ENCODE assay signal across 10 mouse cellular contexts in genomic region chr10:80954843-80955242, GRCm38 (mm10). TPM values are rescaled to one million over a fixed set of nuclear protein-coding genes. Genes with fewer than 3 reads are reported as not detected.
DNase-seq lines count a peak whose midpoint lies in the region; ATAC-seq lines count a peak whose summit lies in the region.
"Had no signal": no experiment of that assay in that cellular context is flagged by ENCODE, and none has a peak within 500 bp of the region (broad histone marks: within the 10 kb centered on the region; RNA-seq: fewer than 3 reads in every experiment).

No protein-coding gene starts in this region.

- H3K9me3 ChIP-seq in hindbrain, embryonic 13.5 days, result no peaks in the 10 kb centered on the region
- H3K9me3 ChIP-seq in hindbrain, embryonic 14.5 days (ENCODE audit: control insufficient read depth, low read length), result no peaks in the 10 kb centered on the region
- no peaks in the 10 kb centered on the region for H3K9me3 ChIP-seq in intestine, embryonic 15.5 days
- H3K9me3 ChIP-seq: forebrain, embryonic 12.5 days; G1E; megakaryocyte, embryonic 14.5 days had no signal

- ATAC-seq in hindbrain, embryonic 13.5 days (ENCODE audit: low FRiP score), result no peak
- ATAC-seq in hindbrain, embryonic 14.5 days (ENCODE audit: low FRiP score), result no peak
- peak; percentile 44 for ATAC-seq in intestine, embryonic 15.5 days

- WGBS in hindbrain, embryonic 13.5 days, result 62% methylated on average over 6 of the region's 6 CpGs
- WGBS in hindbrain, embryonic 14.5 days, result 66% methylated on average over 6 of the region's 6 CpGs
- WGBS in intestine, embryonic 15.5 days, result 39% methylated on average over 6 of the region's 6 CpGs

- no peak overlapping the region for H3K4me3 ChIP-seq in hindbrain, embryonic 13.5 days
- H3K4me3 ChIP-seq in hindbrain, embryonic 14.5 days (replicated peaks; ENCODE audit: low read length), result no peak overlapping the region
- H3K4me3 ChIP-seq in intestine, embryonic 15.5 days (replicated peaks), result no peak overlapping the region
- H3K4me3 ChIP-seq: forebrain, embryonic 12.5 days had no signal

- no peak overlapping the region for H3K9ac ChIP-seq in hindbrain, embryonic 13.5 days
- H3K9ac ChIP-seq in hindbrain, embryonic 14.5 days, result no peak overlapping the region
- no peak overlapping the region for H3K9ac ChIP-seq in intestine, embryonic 15.5 days
- H3K9ac ChIP-seq: forebrain, embryonic 12.5 days had no signal

- H3K4me2 ChIP-seq in hindbrain, embryonic 13.5 days, result no peak overlapping the region
- no peak overlapping the region for H3K4me2 ChIP-seq in hindbrain, embryonic 14.5 days (replicated peaks)
- no peak overlapping the region for H3K4me2 ChIP-seq in intestine, embryonic 15.5 days (replicated peaks)
- H3K4me2 ChIP-seq: forebrain, embryonic 12.5 days had no signal

- H3K27ac ChIP-seq in hindbrain, embryonic 13.5 days, result 0 out of 2 replicates have a peak overlapping the region, but pooled peaks have one; percentile 30
- H3K27ac ChIP-seq in hindbrain, embryonic 14.5 days, result no peak overlapping the region
- H3K27ac ChIP-seq in intestine, embryonic 15.5 days, result peak overlapping the region; percentile 40
- H3K27ac ChIP-seq: forebrain, embryonic 12.5 days had no signal

- peaks cover 9% of the 10 kb centered on the region; the same call in 1 of the 2 replicates for H3K27me3 ChIP-seq in hindbrain, embryonic 13.5 days
- H3K27me3 ChIP-seq in hindbrain, embryonic 14.5 days (ENCODE audit: control insufficient read depth, insufficient read depth, low read length), result no peaks in the 10 kb centered on the region
- no peaks in the 10 kb centered on the region for H3K27me3 ChIP-seq in intestine, embryonic 15.5 days (replicated peaks)

- H3K36me3 ChIP-seq in hindbrain, embryonic 13.5 days, result no peaks in the 10 kb centered on the region
- H3K36me3 ChIP-seq in hindbrain, embryonic 14.5 days (replicated peaks; ENCODE audit: control insufficient read depth, insufficient read depth), result no peaks in the 10 kb centered on the region
- no peaks in the 10 kb centered on the region for H3K36me3 ChIP-seq in intestine, embryonic 15.5 days
- H3K36me3 ChIP-seq: forebrain, embryonic 12.5 days; G1E had no signal

- DNase-seq in hindbrain, embryonic 14.5 days (ENCODE audit: low spot score), result no peak
- peak; percentile 33 for DNase-seq in MN1 (ENCODE audit: low spot score)
- peak; percentile 76 for DNase-seq in fibroblast of lung, adult 2 months (ENCODE audit: low read depth)
- DNase-seq in yolk sac, embryonic 10.5 days (ENCODE audit: low spot score), result no peak
- DNase-seq in layer of hippocampus, adult 11-12 months (ENCODE audit: low spot score), result no peak

- peaks cover 4% of the 10 kb centered on the region for H3K4me1 ChIP-seq in hindbrain, embryonic 13.5 days (replicated peaks)
- no peaks in the 10 kb centered on the region for H3K4me1 ChIP-seq in hindbrain, embryonic 14.5 days (replicated peaks; ENCODE audit: control insufficient read depth, insufficient read depth, low read length)
- peaks cover 14% of the 10 kb centered on the region for H3K4me1 ChIP-seq in intestine, embryonic 15.5 days (replicated peaks)

RNA-seq across cellular contexts. Expression of gene Gadd45b, which starts 25.0 kb away (rescaled TPM):
- polyA plus RNA-seq in hindbrain, embryonic 13.5 days (2015; fragmentation: Nextera tagmentation; extraction: Ambion mirVana), result 8.0 and 8.1 TPM in 2 replicates
- 6.2 and 8.0 TPM in 2 replicates for polyA plus RNA-seq in hindbrain, embryonic 14.5 days (2014; fragmentation: Nextera tagmentation; extraction: Ambion mirVana)
- 26.6 and 29.9 TPM in 2 replicates for polyA plus RNA-seq in intestine, embryonic 15.5 days (2015; fragmentation: Nextera tagmentation; extraction: Ambion mirVana)

RNA-seq across cellular contexts. Expression of gene Lmnb2, which starts 36.8 kb away (rescaled TPM):
- polyA plus RNA-seq in hindbrain, embryonic 13.5 days (2015; fragmentation: Nextera tagmentation; extraction: Ambion mirVana), result 41.5 and 43.9 TPM in 2 replicates
- polyA plus RNA-seq in hindbrain, embryonic 14.5 days (2014; fragmentation: Nextera tagmentation; extraction: Ambion mirVana), result 12.9 and 13.8 TPM in 2 replicates
- 41.0 and 42.6 TPM in 2 replicates for polyA plus RNA-seq in intestine, embryonic 15.5 days (2015; fragmentation: Nextera tagmentation; extraction: Ambion mirVana)

RNA-seq across cellular contexts. Expression of gene Timm13, which starts 54.1 kb away (rescaled TPM):
- 333 and 336 TPM in 2 replicates for polyA plus RNA-seq in hindbrain, embryonic 13.5 days (2015; fragmentation: Nextera tagmentation; extraction: Ambion mirVana)
- 311 and 351 TPM in 2 replicates for polyA plus RNA-seq in hindbrain, embryonic 14.5 days (2014; fragmentation: Nextera tagmentation; extraction: Ambion mirVana)
- 363 and 364 TPM in 2 replicates for polyA plus RNA-seq in intestine, embryonic 15.5 days (2015; fragmentation: Nextera tagmentation; extraction: Ambion mirVana)

RNA-seq across cellular contexts. Expression of gene Gng7, which starts 59.9 kb away (rescaled TPM):
- 13.4 and 13.5 TPM in 2 replicates for polyA plus RNA-seq in hindbrain, embryonic 13.5 days (2015; fragmentation: Nextera tagmentation; extraction: Ambion mirVana)
- polyA plus RNA-seq in hindbrain, embryonic 14.5 days (2014; fragmentation: Nextera tagmentation; extraction: Ambion mirVana), result 17.7 and 20.9 TPM in 2 replicates
- 4.5 and 4.7 TPM in 2 replicates for polyA plus RNA-seq in intestine, embryonic 15.5 days (2015; fragmentation: Nextera tagmentation; extraction: Ambion mirVana)

Comparison
In these comparisons a context has a peak if more than half of its experiments do, and no peak if none do; other contexts are left out.
1. DNase-seq: peak in MN1 (single experiment) and fibroblast of lung, adult 2 months (single experiment); none in hindbrain, embryonic 14.5 days (single experiment), yolk sac, embryonic 10.5 days (single experiment) and layer of hippocampus, adult 11-12 months (single experiment).